Comparison of ENCODE assay signal across 17 mouse cellular contexts in genomic region chr8:95084261-95084660, GRCm38 (mm10). TPM values are rescaled to one million over a fixed set of nuclear protein-coding genes. Genes with fewer than 3 reads are reported as not detected.
"Had no signal": no experiment of that assay in that cellular context is flagged by ENCODE, and none has a peak within 500 bp of the region (broad histone marks: within the 10 kb centered on the region; RNA-seq: fewer than 3 reads in every experiment).

No protein-coding gene starts in this region.

- H3K4me2 ChIP-seq: limb, embryonic 15.5 days; lung, embryonic 14.5 days; midbrain, embryonic 15.5 days; stomach, embryonic 15.5 days had no signal

- H3K9me3 ChIP-seq: limb, embryonic 15.5 days; liver, embryonic 15.5 days; midbrain, embryonic 10.5 days; midbrain, embryonic 15.5 days; stomach, embryonic 15.5 days had no signal

- ATAC-seq: midbrain, embryonic 15.5 days had no signal

- H3K27ac ChIP-seq: left cerebral cortex, adult 2 months; limb, embryonic 15.5 days; midbrain, embryonic 15.5 days; stomach, embryonic 15.5 days had no signal

- H3K4me3 ChIP-seq: left cerebral cortex, adult 2 months; limb, embryonic 15.5 days; liver, embryonic 15.5 days; midbrain, embryonic 10.5 days; midbrain, embryonic 15.5 days; stomach, embryonic 15.5 days had no signal

- DNase-seq: kidney, adult 8-10 months; kidney, postnatal 25 days; lung, embryonic 14.5 days; lung, postnatal 10 days; lung, postnatal 4 days; retina, postnatal 1 day; right cerebral cortex, postnatal 4 days; thymus, adult 2 months; thymus, postnatal 25 days had no signal

- H3K27me3 ChIP-seq: limb, embryonic 15.5 days; liver, embryonic 15.5 days; midbrain, embryonic 15.5 days; stomach, embryonic 15.5 days had no signal

- H3K9ac ChIP-seq: limb, embryonic 15.5 days; liver, embryonic 15.5 days; lung, embryonic 14.5 days; midbrain, embryonic 15.5 days; stomach, embryonic 15.5 days had no signal

RNA-seq across cellular contexts. Expression of gene Drc7, which starts 29.4 kb away (rescaled TPM):
- polyA plus RNA-seq: lung, embryonic 14.5 days; neural tube, embryonic 11.5 days; urinary bladder, adult 2 months had no signal
